Mouse (Mus musculus): ENCODE measurements at regions not wholly inside any gene's neighbourhood (a gene's known extent, or its start where the extent isn't known, plus 50 kb on each side); places are given as distances from the start of the nearest gene placed in this dataset.

GRCm38 (mm10) chr17:83163952-83164560, 51.0 kb upstream of the Pkdcc start:
- no peaks in the 10 kb centered on the region for H3K36me3 ChIP-seq (ENCODE audit: insufficient read depth, low read length)
- peaks cover 25% of the 10 kb centered on the region for H3K27me3 ChIP-seq (ENCODE audit: insufficient read depth, low read length)
- peaks cover 9% of the 10 kb centered on the region for H3K9me3 ChIP-seq (ENCODE audit: low read length)
- TF ChIP-seq NANOG (IDR thresholded peaks at IDR 0.05; ENCODE audit: borderline replicate concordance, low read length) (no peak), POU5F1 (IDR thresholded peaks at IDR 0.05; ENCODE audit: borderline replicate concordance, low read length) (no peak), CTCF (conservative IDR thresholded peaks at IDR 0.05; ENCODE audit: low read length) (no peak)
- peaks cover 33% of the 10 kb centered on the region for H3K4me1 ChIP-seq (replicated peaks; ENCODE audit: low read depth, low read length)
- no peak overlapping the region for H3K4me3 ChIP-seq (replicated peaks; ENCODE audit: low read length)

- no peaks in the 10 kb centered on the region for H3K36me3 ChIP-seq (ENCODE audit: insufficient read depth, low read length)
- peaks cover 25% of the 10 kb centered on the region for H3K27me3 ChIP-seq (ENCODE audit: insufficient read depth, low read length)
- no peak for TF ChIP-seq NANOG (IDR thresholded peaks at IDR 0.05; ENCODE audit: borderline replicate concordance, low read length)
- no peak for TF ChIP-seq POU5F1 (IDR thresholded peaks at IDR 0.05; ENCODE audit: borderline replicate concordance, low read length)
- no peak for TF ChIP-seq CTCF (conservative IDR thresholded peaks at IDR 0.05; ENCODE audit: low read length)
- H3K4me1 ChIP-seq (replicated peaks; ENCODE audit: low read depth, low read length) = peaks cover 33% of the 10 kb centered on the region
- peaks cover 9% of the 10 kb centered on the region for H3K9me3 ChIP-seq (ENCODE audit: low read length)
- no peak overlapping the region for H3K4me3 ChIP-seq (replicated peaks; ENCODE audit: low read length)
Observed at GRCm38 (mm10) chr17:83164728-83165127, 50.4 kb upstream of the Pkdcc start.

- Histone ChIP-seq H3K4me1 (replicated peaks; ENCODE audit: low read depth, low read length) (peaks cover 33% of the 10 kb centered on the region), H3K9me3 (ENCODE audit: low read length) (peaks cover 9% of the 10 kb centered on the region), H3K4me3 (replicated peaks; ENCODE audit: low read length) (no peak overlapping the region), H3K27me3 (ENCODE audit: insufficient read depth, low read length) (peaks cover 25% of the 10 kb centered on the region), H3K36me3 (ENCODE audit: insufficient read depth, low read length) (no peaks in the 10 kb centered on the region)
- TF ChIP-seq NANOG (IDR thresholded peaks at IDR 0.05; ENCODE audit: borderline replicate concordance, low read length) = no peak
Observed at GRCm38 (mm10) chr17:83165140-83165539, 50.0 kb upstream of the Pkdcc start.
